Mouse (Mus musculus): ENCODE measurements around the gene Clec4n.
"Not testable (repeated sequence)": the region's sequence is repeated elsewhere in the genome, so short reads cannot be mapped to it uniquely, and the experiment has no call there.

Clec4n gene

DNA sequence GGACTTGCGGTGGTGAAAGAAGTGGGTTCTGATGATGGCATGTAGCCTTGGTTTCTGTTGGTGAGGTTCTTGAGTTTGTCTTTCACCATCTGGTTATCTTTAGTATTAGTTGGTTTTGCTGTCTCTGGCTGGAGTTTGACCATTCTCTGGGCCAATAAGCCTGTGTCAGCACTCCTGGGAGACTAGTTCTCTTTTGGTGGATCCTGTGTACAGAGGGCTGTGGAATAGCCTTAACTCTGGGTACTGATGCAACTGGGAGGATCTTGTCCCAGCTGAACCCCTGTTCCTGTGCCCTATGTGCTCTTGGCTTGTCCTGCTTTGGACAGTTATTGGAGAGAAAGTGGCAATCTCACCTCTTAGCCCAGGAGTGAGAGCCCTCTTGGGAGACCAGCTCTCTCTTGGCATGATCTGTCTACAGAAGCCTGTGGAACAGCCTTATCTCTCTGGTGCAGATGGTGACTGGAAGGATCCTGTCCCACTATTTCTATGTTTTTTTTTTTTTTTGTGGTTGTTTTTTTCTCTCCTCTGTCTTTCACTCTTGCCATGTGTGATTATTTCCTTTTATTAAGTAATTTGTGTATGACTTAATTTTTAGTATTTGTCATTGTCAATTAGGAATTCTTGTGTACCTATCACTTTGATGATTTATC, 63.2 kb downstream of the Clec4n start:
- no peak for DNase-seq (ENCODE audit: low spot score in 2 of 2)

DNA sequence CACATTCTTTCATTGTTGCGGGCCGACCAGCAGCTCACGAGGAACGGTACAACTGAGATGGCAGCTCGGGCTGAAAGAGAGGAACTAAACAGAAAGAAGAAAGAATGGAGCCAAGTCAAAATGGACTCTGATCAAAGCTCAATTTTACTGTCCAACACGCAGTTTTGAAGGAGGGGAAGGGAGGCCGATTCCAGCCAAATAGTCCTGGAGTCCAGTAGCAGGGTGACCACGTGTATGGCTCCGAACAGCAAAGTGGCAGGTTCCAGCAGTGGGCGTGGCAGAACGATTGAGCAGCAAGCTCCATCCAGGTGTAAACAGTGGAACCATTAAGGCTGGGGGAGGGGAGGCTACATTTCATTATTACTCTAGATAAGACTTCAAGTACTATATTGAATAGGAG, 63.9 kb downstream of the Clec4n start:
- not testable (repeated sequence) for DNase-seq (ENCODE audit: low spot score in 2 of 2)
